Mouse (Mus musculus): Measurements from ENCODE around the gene Pard3. TPM values are rescaled to one million over a fixed set of nuclear protein-coding genes. Genes with fewer than 3 reads are reported as not detected.

Pard3 gene
- polyA plus RNA-seq, 2 experiments = 39.1 to 43.3 TPM

- Histone ChIP-seq H3K36me3 (ENCODE audit: control insufficient read depth, insufficient read depth, low read length) (no peaks in the 10 kb centered on the region), H3K4me2 (replicated peaks; ENCODE audit: low read depth, low read length, severe bottlenecking) (no peak overlapping the region), H3K9me3 (ENCODE audit: control insufficient read depth, low read length) (no peaks in the 10 kb centered on the region), H3K4me3 (replicated peaks; ENCODE audit: low read length) (no peak overlapping the region), H3K27ac (replicated peaks; ENCODE audit: low read depth, low read length) (no peak overlapping the region), H3K4me1 (ENCODE audit: control insufficient read depth, insufficient read depth, low read length) (peaks cover 13% of the 10 kb centered on the region), H3K9ac (ENCODE audit: low read depth, low read length, severe bottlenecking) (no peak overlapping the region), H3K27me3 (ENCODE audit: control insufficient read depth, insufficient read depth, low read length) (no peaks in the 10 kb centered on the region)
- 59% methylated on average over 11 of the region's 11 CpGs for WGBS
- ATAC-seq (ENCODE audit: low FRiP score, low read depth) (no peak), DNase-seq (ENCODE audit: low spot score) (no peak)
- no peak for TF ChIP-seq POLR2A (IDR thresholded peaks at IDR 0.05; ENCODE audit: borderline replicate concordance, extremely low read depth, insufficient read depth, insufficient read length)
Observed at GRCm38 (mm10) chr8:127118373-127118861, 54.7 kb downstream of the Pard3 start.

DNA sequence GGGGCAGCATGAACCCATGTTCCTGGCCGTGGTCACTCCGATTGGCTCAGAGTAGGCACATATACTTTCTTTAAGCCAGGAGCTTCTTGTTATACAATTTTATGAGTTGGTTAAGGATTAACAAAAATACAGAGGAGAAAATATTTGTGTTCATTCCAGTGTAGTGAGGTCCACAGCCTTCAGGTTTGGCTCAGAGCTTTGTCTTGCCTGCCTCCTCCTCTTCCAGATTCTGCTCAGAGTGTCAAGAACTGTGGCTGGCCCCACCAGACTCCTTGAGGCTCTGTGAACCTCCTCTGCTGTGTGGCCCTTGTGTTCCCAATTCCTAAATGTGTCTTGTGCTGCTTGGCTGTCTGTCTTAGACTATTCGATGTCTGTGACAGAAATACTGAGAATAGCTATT lies 59.7 kb downstream of the Pard3 start:
- H3K36me3 ChIP-seq (ENCODE audit: control insufficient read depth, insufficient read depth, low read length) = no peaks in the 10 kb centered on the region
- H3K9me3 ChIP-seq (ENCODE audit: control insufficient read depth, low read length) = no peaks in the 10 kb centered on the region
- H3K4me1 ChIP-seq (ENCODE audit: control insufficient read depth, insufficient read depth, low read length) = peaks cover 41% of the 10 kb centered on the region
- DNase-seq (ENCODE audit: low spot score) = no peak
- no peak overlapping the region for H3K9ac ChIP-seq (ENCODE audit: low read depth, low read length, severe bottlenecking)
- no peak overlapping the region for H3K4me2 ChIP-seq (replicated peaks; ENCODE audit: low read depth, low read length, severe bottlenecking)
- H3K27ac ChIP-seq (replicated peaks; ENCODE audit: low read depth, low read length) = no peak overlapping the region
- no peak for TF ChIP-seq POLR2A (IDR thresholded peaks at IDR 0.05; ENCODE audit: borderline replicate concordance, extremely low read depth, insufficient read depth, insufficient read length)
- no peak for ATAC-seq (ENCODE audit: low FRiP score, low read depth)
- H3K4me3 ChIP-seq (replicated peaks; ENCODE audit: low read length) = no peak overlapping the region
- no peaks in the 10 kb centered on the region for H3K27me3 ChIP-seq (ENCODE audit: control insufficient read depth, insufficient read depth, low read length)
- 83% methylated on average over 3 of the region's 3 CpGs for WGBS

DNA sequence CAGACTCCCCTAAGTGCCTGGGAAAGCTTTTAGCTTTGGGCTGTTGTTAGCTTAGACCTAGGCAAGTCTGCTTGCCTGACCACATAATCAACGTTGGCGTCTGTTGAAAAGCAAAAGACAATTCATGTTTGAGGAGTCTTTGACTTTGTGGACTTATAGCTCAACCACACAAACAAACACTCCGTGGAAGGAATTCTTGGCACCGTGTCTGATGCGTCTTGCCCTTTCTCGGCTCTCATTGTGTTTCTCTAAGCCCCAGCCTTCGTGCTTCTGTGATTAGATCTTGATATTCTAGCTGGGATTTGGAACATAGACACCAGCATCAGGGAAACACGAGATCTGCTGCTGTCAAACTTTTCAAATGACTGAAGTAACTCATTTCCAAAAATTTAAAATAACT lies 61.1 kb downstream of the Pard3 start:
- Histone ChIP-seq H3K9ac (ENCODE audit: low read depth, low read length, severe bottlenecking) (no peak overlapping the region), H3K9me3 (ENCODE audit: control insufficient read depth, low read length) (no peaks in the 10 kb centered on the region), H3K4me1 (ENCODE audit: control insufficient read depth, insufficient read depth, low read length) (peaks cover 43% of the 10 kb centered on the region), H3K27ac (replicated peaks; ENCODE audit: low read depth, low read length) (no peak overlapping the region), H3K36me3 (ENCODE audit: control insufficient read depth, insufficient read depth, low read length) (no peaks in the 10 kb centered on the region), H3K4me3 (replicated peaks; ENCODE audit: low read length) (no peak overlapping the region), H3K27me3 (ENCODE audit: control insufficient read depth, insufficient read depth, low read length) (no peaks in the 10 kb centered on the region), H3K4me2 (replicated peaks; ENCODE audit: low read depth, low read length, severe bottlenecking) (no peak overlapping the region)
- TF ChIP-seq POLR2A (IDR thresholded peaks at IDR 0.05; ENCODE audit: borderline replicate concordance, extremely low read depth, insufficient read depth, insufficient read length) = no peak
- WGBS = 67% methylated on average over 8 of the region's 8 CpGs
- DNase-seq (ENCODE audit: low spot score) (no peak), ATAC-seq (ENCODE audit: low FRiP score, low read depth) (no peak)

GRCm38 (mm10) chr8:127125686-127126683 lies 62.3 kb downstream of the Pard3 start:
- no peaks in the 10 kb centered on the region for H3K36me3 ChIP-seq (ENCODE audit: control insufficient read depth, insufficient read depth, low read length)
- no peaks in the 10 kb centered on the region for H3K27me3 ChIP-seq (ENCODE audit: control insufficient read depth, insufficient read depth, low read length)
- no peaks in the 10 kb centered on the region for H3K9me3 ChIP-seq (ENCODE audit: control insufficient read depth, low read length)
- DNase-seq (ENCODE audit: low spot score) (no peak), ATAC-seq (ENCODE audit: low FRiP score, low read depth) (no peak)
- H3K27ac ChIP-seq (replicated peaks; ENCODE audit: low read depth, low read length) = no peak overlapping the region
- no peak overlapping the region for H3K9ac ChIP-seq (ENCODE audit: low read depth, low read length, severe bottlenecking)
- TF ChIP-seq POLR2A (IDR thresholded peaks at IDR 0.05; ENCODE audit: borderline replicate concordance, extremely low read depth, insufficient read depth, insufficient read length) = no peak
- no peak overlapping the region for H3K4me2 ChIP-seq (replicated peaks; ENCODE audit: low read depth, low read length, severe bottlenecking)
- H3K4me1 ChIP-seq (ENCODE audit: control insufficient read depth, insufficient read depth, low read length) = peaks cover 54% of the 10 kb centered on the region
- 25% methylated on average over 11 of the region's 11 CpGs for WGBS
- no peak overlapping the region for H3K4me3 ChIP-seq (replicated peaks; ENCODE audit: low read length)

GRCm38 (mm10) chr8:127128781-127129396 lies 65.2 kb downstream of the Pard3 start:
- H3K27me3 ChIP-seq (ENCODE audit: control insufficient read depth, insufficient read depth, low read length) = no peaks in the 10 kb centered on the region
- TF ChIP-seq POLR2A (IDR thresholded peaks at IDR 0.05; ENCODE audit: borderline replicate concordance, extremely low read depth, insufficient read depth, insufficient read length) = no peak
- H3K9ac ChIP-seq (ENCODE audit: low read depth, low read length, severe bottlenecking) = no peak overlapping the region
- no peak overlapping the region for H3K4me3 ChIP-seq (replicated peaks; ENCODE audit: low read length)
- peaks cover 55% of the 10 kb centered on the region for H3K4me1 ChIP-seq (ENCODE audit: control insufficient read depth, insufficient read depth, low read length)
- H3K4me2 ChIP-seq (replicated peaks; ENCODE audit: low read depth, low read length, severe bottlenecking) = no peak overlapping the region
- WGBS = 40% methylated on average over 8 of the region's 8 CpGs
- ATAC-seq (ENCODE audit: low FRiP score, low read depth) (no peak), DNase-seq (ENCODE audit: low spot score) (no peak)
- no peaks in the 10 kb centered on the region for H3K9me3 ChIP-seq (ENCODE audit: control insufficient read depth, low read length)
- H3K36me3 ChIP-seq (ENCODE audit: control insufficient read depth, insufficient read depth, low read length) = no peaks in the 10 kb centered on the region
- no peak overlapping the region for H3K27ac ChIP-seq (replicated peaks; ENCODE audit: low read depth, low read length)
